Mouse (Mus musculus): ENCODE measurements around the gene Mipep.

DNA sequence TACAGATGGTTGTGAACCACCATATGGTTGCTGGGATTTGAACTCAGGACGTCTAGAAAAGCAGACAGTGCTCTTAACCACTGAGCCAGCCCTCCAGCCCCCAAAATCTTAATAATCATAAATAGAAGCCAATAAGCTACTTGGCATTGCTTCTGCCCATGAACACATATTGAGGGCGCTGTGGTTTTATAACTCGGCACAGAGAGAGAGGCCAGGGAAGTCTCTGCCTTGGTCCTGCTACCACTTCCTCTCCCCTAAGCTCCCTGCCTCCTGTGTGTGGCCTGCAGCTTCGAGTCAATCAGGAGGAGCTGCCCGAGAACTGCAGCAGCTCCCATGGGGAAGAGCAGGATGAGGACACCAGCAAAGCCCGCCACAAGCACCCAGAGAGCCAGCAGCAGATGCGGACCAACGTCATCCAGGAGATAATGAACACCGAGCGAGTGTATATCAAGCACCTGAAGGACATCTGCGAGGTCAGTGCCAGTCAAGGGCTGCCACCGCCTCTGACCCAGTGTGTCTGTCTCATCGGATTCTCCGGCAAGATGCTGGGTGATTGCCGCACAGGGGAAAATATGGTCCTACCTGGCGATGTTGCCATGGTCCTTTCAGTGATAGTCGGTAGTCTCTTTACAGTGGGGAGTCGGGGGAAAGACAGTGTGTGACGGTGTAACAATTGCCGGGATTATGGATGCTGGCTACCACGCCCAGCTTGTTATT lies 37.1 kb upstream of the Mipep start:
- no peak for TF ChIP-seq GATA1 (IDR thresholded peaks at IDR 0.05; ENCODE audit: borderline replicate concordance, low read length)
- TF ChIP-seq FLI1 (IDR thresholded peaks at IDR 0.05; ENCODE audit: low read length) = no peak
